Mouse (Mus musculus): Measurements from ENCODE around the gene Lrsam1. TPM values are rescaled to one million over a fixed set of nuclear protein-coding genes. Genes with fewer than 3 reads are reported as not detected.

The Lrsam1 gene
- polyA plus RNA-seq, 1 experiment: 6.3 TPM

DNA sequence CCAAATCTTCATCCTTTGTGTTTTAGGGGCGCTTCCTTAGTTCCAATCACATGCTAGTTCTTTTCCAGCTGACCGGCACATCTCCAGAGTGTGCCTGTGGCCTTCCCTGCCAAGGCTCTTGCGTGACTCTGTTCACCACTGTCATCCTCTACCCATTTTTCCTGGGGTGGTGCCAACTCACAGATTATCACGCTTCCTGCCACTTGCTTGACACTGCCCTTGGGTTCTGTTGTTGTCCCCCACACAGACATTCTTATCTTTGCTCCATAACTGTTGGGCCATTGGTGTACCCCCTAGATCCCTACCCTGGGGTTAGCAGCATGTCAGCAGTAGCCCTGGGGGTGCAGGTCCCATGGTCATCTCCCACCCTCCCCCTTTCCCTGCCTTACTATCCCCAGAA is 57.9 kb downstream of the Lrsam1 start:
- no peak for DNase-seq (ENCODE audit: low read depth, low spot score)
- 81% methylated on average over 4 of the region's 4 CpGs for WGBS

DNA sequence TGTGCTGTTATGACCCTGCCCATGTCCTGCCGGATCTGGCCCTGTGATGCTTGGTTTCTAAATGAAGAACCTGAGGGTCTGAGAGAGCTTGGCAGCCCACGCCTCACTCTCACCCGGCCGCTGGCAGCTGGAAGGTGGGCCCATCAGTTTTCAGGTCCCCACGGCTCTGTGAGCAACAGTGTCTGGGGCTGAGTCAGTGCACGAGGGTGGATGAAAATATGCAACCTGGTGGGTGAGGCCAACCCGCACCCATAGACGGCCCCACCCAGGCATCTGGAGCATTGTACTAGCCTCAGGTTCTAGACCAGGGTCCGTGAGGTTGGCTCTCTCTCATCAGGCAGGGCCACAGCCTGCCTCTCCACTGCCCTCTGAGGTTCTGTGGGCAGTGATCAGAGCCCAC is 59.3 kb downstream of the Lrsam1 start:
- WGBS: 53% methylated on average over 9 of the region's 9 CpGs
- no peak for DNase-seq (ENCODE audit: low read depth, low spot score)

DNA sequence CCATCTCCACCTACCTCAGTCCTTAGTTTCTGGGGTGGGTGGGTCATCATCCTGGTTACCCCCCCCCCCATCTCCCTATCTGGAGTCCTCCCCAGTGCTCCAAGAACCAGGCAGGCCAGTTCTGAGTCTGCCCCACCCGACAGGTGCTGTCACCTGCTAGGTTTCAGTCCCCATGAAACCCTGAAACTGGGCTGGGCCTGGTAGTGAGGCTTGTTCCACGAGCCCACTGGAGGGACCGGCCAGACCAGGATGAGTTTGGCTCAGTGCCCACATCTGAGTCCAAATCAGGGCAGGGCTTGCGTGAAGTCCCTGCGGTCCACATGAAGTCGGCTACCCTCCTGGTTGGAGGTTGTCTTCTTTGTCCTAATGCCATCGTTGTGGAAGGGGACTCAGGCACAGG is 62.4 kb downstream of the Lrsam1 start:
- no peak for DNase-seq (ENCODE audit: low read depth, low spot score)
- WGBS: 20% methylated on average over 7 of the region's 7 CpGs

DNA sequence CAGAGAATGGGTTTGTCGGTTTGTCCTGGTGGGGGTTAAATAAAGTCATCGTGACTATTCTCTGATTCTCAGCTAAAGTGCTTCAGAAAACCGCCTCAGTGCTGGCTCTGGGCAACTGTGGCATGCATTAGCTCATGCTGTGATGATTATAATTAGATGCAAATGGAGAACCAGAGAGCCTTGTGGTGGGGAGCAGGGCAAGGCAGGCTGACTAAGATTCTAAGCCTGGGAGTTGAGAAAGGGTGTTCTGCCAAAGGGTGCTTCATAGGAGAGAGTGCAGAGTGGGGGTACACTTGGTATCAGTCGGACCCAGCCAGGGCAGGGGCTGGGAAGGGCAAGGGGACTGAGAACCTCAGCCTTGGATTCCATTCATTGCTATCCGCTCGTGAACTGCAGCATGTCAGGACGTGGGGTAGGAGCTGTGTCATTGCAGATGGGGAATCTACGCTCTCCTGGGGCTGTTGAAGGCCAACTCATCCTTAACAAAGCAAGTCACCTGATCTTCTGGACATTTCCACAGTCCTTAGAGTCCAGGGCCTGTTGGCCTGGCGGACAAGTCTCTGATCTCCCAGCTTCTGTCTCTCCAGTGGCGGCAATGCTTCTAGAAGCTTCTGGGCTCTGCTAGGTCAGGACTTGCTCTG is 64.8 kb downstream of the Lrsam1 start:
- DNase-seq (ENCODE audit: low read depth, low spot score): no peak
- 43% methylated on average over 10 of the region's 10 CpGs for WGBS

DNA sequence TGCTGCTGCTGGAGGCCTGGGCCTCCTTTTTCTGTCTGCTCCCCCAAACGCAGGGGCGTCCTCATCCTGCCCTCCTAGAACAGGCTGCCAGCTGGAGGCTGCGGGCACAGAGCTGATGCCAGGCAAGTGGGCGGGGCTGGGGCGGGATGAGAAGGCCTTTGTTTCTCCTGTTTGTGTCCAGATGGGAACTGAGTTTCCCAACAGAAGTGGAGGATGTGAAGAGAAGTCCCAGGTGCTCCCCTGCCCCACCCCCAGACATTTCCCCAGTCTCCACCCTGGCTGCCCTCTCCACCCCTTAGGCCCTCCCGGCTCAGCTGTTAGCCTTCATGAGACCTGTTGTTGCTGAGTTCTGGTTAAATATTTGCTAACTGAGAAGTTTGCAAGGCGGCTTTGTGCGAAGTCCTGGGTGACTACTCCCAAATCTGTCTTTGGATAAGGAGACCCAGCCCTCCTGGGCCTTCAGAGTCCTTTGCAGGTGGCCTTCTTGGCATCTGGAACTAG is 65.8 kb downstream of the Lrsam1 start:
- WGBS: 20% methylated on average over 8 of the region's 8 CpGs
- DNase-seq (ENCODE audit: low read depth, low spot score): no peak

DNA sequence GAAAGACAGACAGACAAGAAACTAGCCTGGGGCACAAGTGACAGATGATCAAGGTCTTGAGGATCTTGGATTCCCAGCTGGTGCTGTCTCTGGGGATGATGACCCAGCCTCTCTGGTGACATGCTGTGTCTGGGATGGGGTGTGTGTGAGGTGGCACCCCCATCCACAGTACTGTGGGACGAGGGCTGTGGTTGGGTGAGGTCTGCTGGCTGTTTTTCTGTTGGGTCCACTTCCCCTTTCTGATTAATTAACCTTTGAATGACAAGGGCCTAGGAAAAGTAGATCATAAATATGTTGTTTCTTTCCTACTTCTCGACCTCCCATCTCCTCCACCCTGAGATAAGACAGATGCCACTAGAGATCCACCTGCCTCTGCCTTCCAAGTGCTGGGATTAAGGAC is 67.3 kb downstream of the Lrsam1 start:
- 38% methylated on average over 2 of the region's 2 CpGs for WGBS
- no peak for DNase-seq (ENCODE audit: low read depth, low spot score)

DNA sequence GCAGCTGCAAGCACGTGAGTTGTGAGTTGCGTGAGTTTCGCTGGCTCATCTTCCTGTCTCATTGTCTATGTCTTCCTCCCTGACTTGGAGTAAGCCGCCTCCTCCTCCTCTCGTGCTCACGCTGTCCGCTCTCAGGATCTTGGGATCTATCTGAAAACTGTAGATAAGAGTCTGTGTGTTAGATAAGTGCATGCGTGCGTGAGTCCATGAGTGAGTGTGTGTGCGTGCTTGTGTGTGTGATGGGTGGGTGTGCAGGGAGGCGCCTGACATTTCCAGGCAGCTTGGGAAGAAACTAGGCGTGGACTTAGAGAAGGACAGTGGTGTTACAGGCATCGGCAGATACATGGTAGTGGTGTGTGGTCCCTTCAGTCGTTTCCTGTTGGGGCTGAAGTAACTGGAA is 68.9 kb downstream of the Lrsam1 start:
- no peak for DNase-seq (ENCODE audit: low read depth, low spot score)
- 64% methylated on average over 14 of the region's 14 CpGs for WGBS

DNA sequence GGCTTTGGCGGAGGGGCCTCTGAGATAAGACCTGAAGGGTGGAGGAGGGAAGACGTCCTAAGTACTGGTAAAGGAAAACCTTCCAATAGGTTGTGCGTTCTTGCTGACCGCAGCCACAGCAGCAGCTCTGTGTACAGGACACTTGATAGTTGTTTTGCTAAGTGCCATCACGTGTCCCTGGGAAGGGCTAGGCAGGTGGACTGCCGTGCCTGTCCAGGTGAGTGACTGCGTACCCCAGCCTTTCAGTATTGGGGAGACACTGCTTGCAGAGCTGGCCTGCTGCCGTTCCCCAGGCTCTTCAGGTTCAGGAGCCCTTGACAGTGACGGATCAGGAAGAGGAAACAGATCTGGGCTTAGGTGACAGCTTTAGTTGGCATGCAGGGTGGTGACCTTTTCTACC is 70.1 kb downstream of the Lrsam1 start:
- no peak for DNase-seq (ENCODE audit: low read depth, low spot score)
- WGBS: 52% methylated on average over 9 of the region's 9 CpGs

DNA sequence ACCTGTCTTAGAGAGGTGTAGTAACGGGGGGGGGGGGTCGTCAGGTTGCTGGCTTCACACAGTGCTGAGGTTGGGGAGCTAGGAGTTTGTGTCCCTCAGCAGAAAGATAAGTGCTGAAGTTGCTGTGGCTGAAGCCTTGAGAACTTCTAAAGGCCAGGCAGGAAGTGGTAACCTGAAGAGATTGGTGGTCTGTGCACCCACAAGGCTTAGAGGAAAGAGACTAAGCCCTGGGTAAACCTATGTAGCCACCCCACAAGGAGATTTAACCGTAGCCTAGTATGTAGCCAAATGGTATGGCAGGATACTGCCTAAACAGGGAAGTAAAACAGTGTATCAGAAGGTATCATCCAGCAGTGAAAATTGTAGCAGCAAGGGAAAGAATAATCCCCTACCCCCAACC is 71.1 kb downstream of the Lrsam1 start:
- WGBS: 71% methylated on average over 3 of the region's 3 CpGs
- no peak for DNase-seq (ENCODE audit: low read depth, low spot score)

DNA sequence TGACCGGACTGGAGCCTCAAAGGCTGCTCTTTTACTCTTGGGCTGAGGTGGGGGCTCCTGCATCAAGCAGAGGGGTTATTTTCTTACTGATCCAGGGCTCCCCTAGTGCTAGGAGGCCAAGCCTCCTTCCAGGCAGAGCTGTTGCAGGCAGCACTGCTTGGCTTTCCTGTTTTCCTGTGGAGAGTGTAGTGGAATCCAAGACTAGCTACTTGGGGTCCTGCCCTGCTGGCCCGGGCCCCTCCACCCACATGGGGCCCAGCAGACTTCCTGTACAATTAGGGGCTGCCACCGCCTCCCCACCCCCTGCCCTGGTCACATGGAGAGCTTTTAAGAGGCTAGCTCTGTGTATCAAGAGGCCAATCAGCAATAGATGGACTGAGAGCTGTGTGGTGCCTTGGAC is 72.9 kb downstream of the Lrsam1 start:
- DNase-seq (ENCODE audit: low read depth, low spot score): no peak
- 61% methylated on average over 3 of the region's 3 CpGs for WGBS

DNA sequence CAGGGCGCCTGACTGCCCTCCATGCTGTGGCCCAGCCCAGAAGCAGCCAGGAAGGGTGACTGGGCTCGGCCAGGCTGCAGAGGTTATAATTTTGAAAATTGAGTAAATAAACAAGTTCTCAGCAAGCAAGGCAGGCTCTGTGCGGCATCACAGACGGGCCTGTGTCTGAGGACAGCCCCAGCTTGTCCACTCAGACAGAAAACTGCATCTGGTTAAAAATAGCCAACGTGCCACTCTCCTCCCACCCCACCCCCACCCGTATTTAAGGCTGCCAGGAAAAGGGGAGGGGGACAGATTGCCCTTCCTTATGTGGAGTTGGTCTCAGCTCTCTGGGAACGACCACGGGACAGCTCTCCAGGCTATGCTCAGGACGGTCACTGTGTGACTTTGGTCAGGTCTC is 73.4 kb downstream of the Lrsam1 start:
- WGBS: 51% methylated on average over 9 of the region's 9 CpGs
- no peak for DNase-seq (ENCODE audit: low read depth, low spot score)

DNA sequence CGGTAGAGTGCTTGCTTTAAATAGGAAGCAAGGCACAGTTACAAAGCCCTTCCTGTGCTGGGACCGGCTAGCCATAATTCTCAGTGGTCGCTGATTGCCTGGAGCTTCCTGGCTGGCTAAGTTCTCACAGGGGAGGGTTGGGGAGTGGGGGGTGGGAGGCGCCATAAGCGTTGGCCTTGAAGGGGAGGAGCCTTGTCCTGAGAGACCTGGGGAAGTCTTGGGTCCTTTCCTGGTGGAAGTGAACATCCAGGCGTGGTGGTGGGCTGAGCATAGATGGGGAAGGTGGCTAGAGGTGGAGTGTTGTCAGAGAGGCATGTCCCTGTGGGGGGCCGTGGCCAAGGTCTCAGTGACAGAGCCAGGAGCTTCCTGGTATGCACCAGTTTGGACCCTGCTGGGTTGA is 76.7 kb downstream of the Lrsam1 start:
- WGBS: 48% methylated on average over 7 of the region's 7 CpGs
- DNase-seq (ENCODE audit: low read depth, low spot score): no peak

DNA sequence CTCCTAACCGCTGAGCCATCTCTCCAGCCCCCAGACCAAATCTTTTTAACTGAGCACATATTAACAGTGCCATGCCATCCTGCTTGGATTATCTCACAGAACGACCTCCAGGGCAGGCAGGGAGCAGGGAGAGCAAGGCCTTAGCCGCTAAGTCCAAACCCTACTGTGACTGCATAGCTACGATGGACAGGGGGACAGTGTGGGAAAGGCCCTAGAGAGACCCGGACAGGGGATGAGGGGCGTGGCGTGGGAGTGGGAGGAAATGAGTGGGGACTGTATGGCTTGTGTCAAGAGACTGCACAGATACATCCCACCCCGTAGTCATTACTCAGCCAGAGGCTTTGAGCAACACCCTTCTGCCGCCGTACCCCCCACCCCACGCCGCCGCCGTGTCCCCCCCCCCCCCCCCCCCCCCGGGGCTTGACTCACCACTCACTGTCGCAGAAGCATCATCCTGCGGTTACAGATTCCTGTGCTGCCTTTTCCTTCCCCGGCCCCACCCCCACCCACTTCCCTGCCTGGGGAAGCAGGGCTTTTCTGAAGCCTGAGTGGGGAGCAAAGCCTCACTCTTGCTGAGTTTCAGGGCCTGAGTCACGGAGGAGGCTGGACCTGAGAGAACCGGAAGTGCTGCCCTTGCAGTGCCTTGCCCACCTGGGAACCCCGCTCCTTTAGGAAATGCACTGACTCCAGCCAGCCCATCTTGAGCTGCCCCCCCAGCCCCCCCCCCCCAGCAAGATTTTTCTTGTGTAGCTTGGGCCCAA is 79.0 kb downstream of the Lrsam1 start:
- WGBS: 14% methylated on average over 21 of the region's 21 CpGs
- no peak for DNase-seq (ENCODE audit: low read depth, low spot score)

DNA sequence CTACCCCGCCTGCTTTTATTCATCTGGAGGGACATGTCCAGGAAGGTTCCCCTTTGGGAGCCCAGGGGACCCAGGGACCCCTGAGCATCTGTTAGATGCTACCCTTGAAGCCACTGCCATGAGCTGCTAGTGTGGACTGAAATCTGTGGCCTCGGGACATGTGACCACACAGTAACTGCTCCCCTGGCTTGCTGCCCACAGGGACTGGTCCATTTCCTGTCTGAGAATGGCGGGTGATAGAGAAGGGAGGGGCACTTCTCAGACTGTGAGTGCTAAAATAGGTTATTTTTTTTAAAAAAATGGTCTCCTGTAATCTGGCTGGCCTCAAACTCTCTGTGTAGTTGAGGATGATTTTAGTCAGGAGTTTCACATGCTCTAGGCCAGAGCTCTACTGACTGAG is 79.7 kb downstream of the Lrsam1 start:
- WGBS: 5% methylated on average over 3 of the region's 3 CpGs
- DNase-seq (ENCODE audit: low read depth, low spot score): no peak

DNA sequence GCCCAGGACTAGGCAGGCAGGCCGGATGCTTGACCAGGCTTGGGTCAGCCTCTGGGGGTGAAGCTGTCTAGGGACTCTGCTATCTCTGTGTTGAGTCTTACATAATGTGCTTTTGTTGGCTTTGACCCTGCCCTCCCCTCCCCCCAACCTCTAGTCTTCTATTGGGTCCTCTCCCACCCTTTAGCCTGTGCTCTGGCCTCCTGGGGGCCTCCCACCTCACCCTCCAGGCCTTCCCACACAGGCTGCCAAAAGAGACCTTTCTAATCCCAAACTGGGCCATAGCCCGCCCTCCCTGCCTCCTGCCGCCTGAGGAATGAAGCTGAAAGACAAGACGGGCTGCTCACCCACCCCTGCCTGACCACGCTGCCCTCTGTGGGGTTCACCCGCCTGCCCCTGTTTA is 80.4 kb downstream of the Lrsam1 start:
- 46% methylated on average over 6 of the region's 6 CpGs for WGBS
- DNase-seq (ENCODE audit: low read depth, low spot score): no peak

DNA sequence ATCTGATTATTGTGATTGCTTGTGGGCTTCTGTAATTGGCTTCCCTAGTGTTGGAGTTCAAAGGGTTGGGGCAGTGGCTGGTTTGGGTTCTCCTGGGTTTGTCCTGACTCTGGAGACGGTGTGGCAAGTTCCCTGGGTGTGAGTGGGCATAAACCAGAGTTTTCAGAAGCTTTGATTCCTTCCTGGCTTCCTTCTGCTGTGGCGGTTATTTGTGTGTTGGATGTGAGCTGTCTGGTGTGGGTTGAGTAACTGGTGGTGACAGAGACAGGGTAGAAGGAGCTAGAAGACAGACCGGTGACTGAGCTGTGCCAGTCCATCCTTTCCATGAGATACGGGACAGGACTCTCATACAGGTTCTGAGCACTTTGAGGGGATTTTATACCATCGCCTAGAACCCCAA is 81.8 kb downstream of the Lrsam1 start:
- no peak for DNase-seq (ENCODE audit: low read depth, low spot score)
- 54% methylated on average over 5 of the region's 5 CpGs for WGBS

DNA sequence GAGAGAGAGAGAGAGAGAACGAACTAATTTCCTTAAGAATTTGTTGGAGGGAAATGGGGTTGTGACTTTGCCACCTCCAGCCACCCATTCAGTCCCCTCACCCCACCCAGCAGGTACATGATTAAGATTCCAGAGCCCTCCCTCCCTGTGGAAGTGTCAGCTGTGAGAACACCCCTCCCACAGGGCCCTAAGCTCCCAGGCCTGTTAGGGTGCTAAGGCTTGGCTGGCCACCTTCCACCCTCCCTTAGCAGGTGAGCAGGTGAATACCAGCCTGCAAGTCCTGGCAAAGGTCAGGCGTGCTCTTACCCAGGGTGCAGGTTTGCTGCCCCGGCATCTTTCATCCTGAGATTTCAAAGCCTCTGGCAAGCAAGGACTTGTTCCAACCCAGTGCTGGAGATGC is 83.0 kb downstream of the Lrsam1 start:
- DNase-seq (ENCODE audit: low read depth, low spot score): no peak
- 16% methylated on average over 3 of the region's 3 CpGs for WGBS

DNA sequence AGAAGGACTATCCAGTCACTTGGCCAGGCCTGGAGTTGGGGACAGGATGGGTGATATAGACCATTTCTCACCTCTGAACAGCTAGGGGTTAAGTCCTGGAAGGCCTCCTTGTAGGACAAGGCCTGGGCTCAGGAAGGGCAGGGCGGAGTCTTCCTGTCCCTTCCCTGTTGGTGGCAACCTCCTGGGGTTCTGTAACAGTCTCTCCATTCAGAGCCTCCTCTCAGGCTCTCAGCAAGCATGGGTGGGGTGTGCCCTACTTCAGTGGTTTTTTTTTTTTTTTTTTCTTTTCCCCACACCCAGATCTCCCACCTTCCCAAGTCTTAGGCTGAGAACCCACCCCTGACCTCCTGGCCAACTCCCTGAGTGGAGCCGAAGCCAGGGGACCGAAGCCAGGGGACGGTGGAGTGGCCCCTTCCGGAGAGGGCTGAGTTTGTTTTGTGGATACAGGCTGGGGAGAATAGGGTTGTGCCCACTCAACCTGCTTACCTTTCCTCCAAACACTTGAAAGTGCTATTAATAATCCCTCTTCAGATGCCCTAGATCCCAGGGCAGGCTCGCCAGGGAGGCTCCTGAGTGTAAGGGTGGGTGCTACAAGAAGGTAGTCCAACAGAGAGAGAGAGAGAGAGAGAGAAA is 83.5 kb downstream of the Lrsam1 start:
- 21% methylated on average over 6 of the region's 6 CpGs for WGBS
- DNase-seq (ENCODE audit: low read depth, low spot score): no peak

DNA sequence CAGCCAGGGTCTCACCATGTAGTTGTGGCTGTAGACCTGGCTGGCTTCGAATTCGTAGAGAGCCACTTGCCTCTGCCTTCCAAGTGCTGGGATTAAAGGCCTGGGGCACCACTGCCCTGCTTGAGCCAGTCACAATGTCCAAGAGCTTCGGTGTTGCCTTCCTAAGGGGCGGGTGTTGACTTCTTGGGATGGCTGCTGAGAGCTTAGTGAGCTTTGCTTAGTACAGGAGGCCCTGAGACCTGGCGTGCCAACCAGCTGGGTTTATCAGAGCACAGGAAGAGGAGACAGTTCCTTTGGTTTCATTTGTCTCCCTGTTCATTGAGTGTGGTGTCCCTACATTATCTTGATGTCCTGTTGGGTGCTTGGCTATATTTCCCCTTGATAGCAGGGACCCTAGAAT is 84.1 kb downstream of the Lrsam1 start:
- WGBS: 10% methylated on average over 5 of the region's 5 CpGs
- DNase-seq (ENCODE audit: low read depth, low spot score): no peak

DNA sequence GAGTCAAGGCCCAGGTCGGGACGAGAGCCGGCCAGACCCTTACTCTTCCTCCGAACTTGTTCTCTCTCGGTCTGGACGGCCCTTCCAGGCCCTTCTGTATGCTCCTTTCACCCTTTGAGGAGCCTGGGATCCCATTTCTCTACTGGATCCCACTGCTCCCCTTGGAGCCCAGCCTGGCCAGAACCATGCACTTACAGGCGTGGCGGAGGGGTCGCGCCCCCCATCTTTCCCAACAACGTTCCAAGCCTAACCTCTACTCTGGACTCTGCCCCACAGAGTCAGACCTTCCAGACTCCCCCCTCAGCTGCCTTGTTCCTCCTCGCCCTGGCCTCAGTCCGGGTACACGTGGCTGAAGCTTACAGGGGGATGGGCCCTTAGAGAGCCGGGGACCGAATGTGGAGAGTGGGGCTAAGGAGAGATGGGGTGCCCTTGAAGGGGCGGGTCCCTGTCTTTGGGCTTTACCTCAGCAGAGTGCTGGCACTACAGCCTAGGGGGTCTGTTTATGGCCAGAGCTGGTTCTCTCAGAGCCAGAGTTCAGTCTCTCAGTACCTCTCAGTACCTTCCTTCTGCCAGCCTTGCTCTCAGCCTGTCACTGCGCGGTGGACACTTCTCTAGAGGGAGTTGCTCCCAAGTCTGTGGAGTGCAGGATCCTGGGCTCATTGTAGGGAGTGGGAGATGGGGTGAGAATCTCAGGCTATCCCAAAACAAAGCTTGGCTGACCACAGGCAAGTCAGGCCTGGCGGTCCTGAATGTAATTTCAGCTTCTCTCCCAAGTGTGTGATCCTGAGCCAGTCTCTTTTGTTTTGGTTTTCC is 84.7 kb downstream of the Lrsam1 start:
- DNase-seq (ENCODE audit: low read depth, low spot score): no peak
- WGBS: 1% methylated on average over 20 of the region's 20 CpGs
